In the genomic region with DNA sequence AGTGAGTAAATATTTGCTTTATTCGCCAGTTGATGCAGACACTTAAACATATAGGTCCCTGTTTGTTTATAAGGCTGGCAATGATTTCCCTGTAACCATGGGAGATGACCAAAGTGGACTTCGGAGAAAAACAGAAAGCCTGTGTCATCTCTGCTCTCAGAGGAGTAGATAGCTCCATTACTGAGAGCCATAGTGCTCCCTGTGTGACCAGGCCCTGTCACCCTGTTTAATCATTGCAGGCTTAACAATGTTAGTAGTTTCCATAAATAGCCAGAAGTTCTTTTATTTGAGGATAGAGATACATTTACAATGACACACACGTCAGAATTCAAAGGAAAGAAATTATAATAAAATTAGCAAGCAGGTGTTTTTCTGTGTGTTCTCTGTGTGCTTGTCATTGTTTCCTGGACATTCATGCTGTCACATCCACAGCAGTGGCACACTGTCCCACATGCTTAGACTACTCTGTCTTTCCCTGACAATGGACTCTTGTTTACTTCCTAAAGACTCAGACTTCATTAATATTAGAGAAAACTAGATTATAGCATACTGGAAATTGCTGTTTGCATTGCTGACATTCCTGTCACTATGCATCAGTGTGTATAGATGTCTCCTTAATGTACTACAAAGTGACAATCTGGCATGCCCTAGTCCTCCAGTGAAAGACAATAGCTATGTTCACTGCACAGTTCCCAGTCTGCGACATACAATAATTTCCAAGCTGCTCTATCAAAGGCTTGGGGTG, we compare ENCODE assay signal across 22 mouse cellular contexts.
DNase-seq lines count a peak whose midpoint lies in the region; ATAC-seq and TF ChIP-seq lines count a peak whose summit lies in the region.
"Had no signal": no experiment of that assay in that cellular context is flagged by ENCODE, and none has a peak within 500 bp of the region (broad histone marks: within the 10 kb centered on the region; RNA-seq: fewer than 3 reads in every experiment).

No protein-coding gene starts in this region.

- no peak overlapping the region for H3K27ac ChIP-seq in embryonic facial prominence, embryonic 14.5 days (replicated peaks; ENCODE audit: low read depth, low read length)
- H3K27ac ChIP-seq in embryonic facial prominence, embryonic 10.5 days (replicated peaks), result no peak overlapping the region
- H3K27ac ChIP-seq in heart, postnatal 0 days (ENCODE audit: low read depth), result peak overlapping the region; percentile 31; the same call in 1 of the 2 replicates
- no peak overlapping the region for H3K27ac ChIP-seq in midbrain, embryonic 12.5 days (replicated peaks)
- no peak overlapping the region for H3K27ac ChIP-seq in midbrain, embryonic 16.5 days (ENCODE audit: low read length)
- no peak overlapping the region for H3K27ac ChIP-seq in stomach, postnatal 0 days (replicated peaks)
- H3K27ac ChIP-seq: left cerebral cortex, adult 2 months; limb, embryonic 15.5 days; liver, embryonic 14.5 days had no signal

- no peaks in the 10 kb centered on the region for H3K9me3 ChIP-seq in embryonic facial prominence, embryonic 14.5 days (ENCODE audit: control insufficient read depth, low read length)
- no peaks in the 10 kb centered on the region for H3K9me3 ChIP-seq in embryonic facial prominence, embryonic 10.5 days
- H3K9me3 ChIP-seq in heart, postnatal 0 days (replicated peaks; ENCODE audit: control insufficient read depth, low read length), result no peaks in the 10 kb centered on the region
- no peaks in the 10 kb centered on the region for H3K9me3 ChIP-seq in midbrain, embryonic 12.5 days
- no peaks in the 10 kb centered on the region for H3K9me3 ChIP-seq in midbrain, embryonic 16.5 days (replicated peaks; ENCODE audit: control insufficient read depth, low read length, poor library complexity, severe bottlenecking)
- no peaks in the 10 kb centered on the region for H3K9me3 ChIP-seq in stomach, postnatal 0 days (ENCODE audit: control insufficient read depth, low read length)
- H3K9me3 ChIP-seq: limb, embryonic 15.5 days had no signal

- no peak overlapping the region for H3K9ac ChIP-seq in embryonic facial prominence, embryonic 14.5 days (ENCODE audit: low read depth, low read length)
- no peak overlapping the region for H3K9ac ChIP-seq in heart, postnatal 0 days (replicated peaks; ENCODE audit: low read depth, low read length)
- H3K9ac ChIP-seq in midbrain, embryonic 12.5 days (replicated peaks), result no peak overlapping the region
- H3K9ac ChIP-seq in midbrain, embryonic 16.5 days (ENCODE audit: low read depth, low read length), result no peak overlapping the region
- H3K9ac ChIP-seq in stomach, postnatal 0 days (ENCODE audit: low read length), result no peak overlapping the region
- H3K9ac ChIP-seq: limb, embryonic 15.5 days; liver, embryonic 14.5 days; lung, embryonic 14.5 days had no signal

- no peaks in the 10 kb centered on the region for H3K36me3 ChIP-seq in embryonic facial prominence, embryonic 14.5 days (ENCODE audit: control insufficient read depth, insufficient read depth, low read length)
- H3K36me3 ChIP-seq in embryonic facial prominence, embryonic 10.5 days (replicated peaks), result no peaks in the 10 kb centered on the region
- H3K36me3 ChIP-seq in heart, postnatal 0 days (replicated peaks; ENCODE audit: control insufficient read depth, insufficient read depth, low read length), result no peaks in the 10 kb centered on the region
- H3K36me3 ChIP-seq in midbrain, embryonic 12.5 days, result no peaks in the 10 kb centered on the region
- H3K36me3 ChIP-seq in midbrain, embryonic 16.5 days (ENCODE audit: control insufficient read depth, insufficient read depth, low read length), result no peaks in the 10 kb centered on the region
- no peaks in the 10 kb centered on the region for H3K36me3 ChIP-seq in stomach, postnatal 0 days (ENCODE audit: control insufficient read depth, insufficient read depth, low read length)
- H3K36me3 ChIP-seq: limb, embryonic 15.5 days had no signal

- no peak for TF ChIP-seq EP300 in heart, postnatal 0 days (IDR thresholded peaks at IDR 0.05; ENCODE audit: low read depth)
- no peak for TF ChIP-seq EP300 in stomach, postnatal 0 days (optimal IDR thresholded peaks at IDR 0.05)

- peak; percentile 50; the same call in 1 of the 2 replicates for ATAC-seq in embryonic facial prominence, embryonic 14.5 days (ENCODE audit: low read depth)
- no peak for ATAC-seq in heart, postnatal 0 days (ENCODE audit: insufficient read depth, low read depth)
- peak; percentile 84 for ATAC-seq in midbrain, embryonic 12.5 days (ENCODE audit: low FRiP score, low read depth)
- ATAC-seq in midbrain, embryonic 16.5 days, result no peak
- 0 out of 2 replicates have a peak, but pooled peaks have one; percentile 49 for ATAC-seq in stomach, postnatal 0 days (ENCODE audit: low FRiP score, low TSS enrichment)

- TF ChIP-seq CTCF in heart, postnatal 0 days (IDR thresholded peaks at IDR 0.05; ENCODE audit: low read depth), result no peak
- no peak for TF ChIP-seq CTCF in stomach, postnatal 0 days (IDR thresholded peaks at IDR 0.05; ENCODE audit: low read depth)

- 67% methylated on average over 4 of the region's 4 CpGs for WGBS in embryonic facial prominence, embryonic 14.5 days
- WGBS in embryonic facial prominence, embryonic 10.5 days, result 75% methylated on average over 4 of the region's 4 CpGs
- WGBS in heart, postnatal 0 days, result 51% methylated on average over 4 of the region's 4 CpGs
- 59% methylated on average over 4 of the region's 4 CpGs for WGBS in midbrain, embryonic 12.5 days
- WGBS in midbrain, embryonic 16.5 days, result 47% methylated on average over 4 of the region's 4 CpGs
- 44% methylated on average over 4 of the region's 4 CpGs for WGBS in stomach, postnatal 0 days

- no peak for DNase-seq in embryonic facial prominence, embryonic 14.5 days (ENCODE audit: low spot score)
- no peak for DNase-seq in embryonic facial prominence, embryonic 10.5 days (ENCODE audit: low spot score)
- DNase-seq in heart, postnatal 0 days (ENCODE audit: low spot score), result no peak
- DNase-seq in heart, adult 18-20 months, result no peak
- DNase-seq in stomach, postnatal 0 days (ENCODE audit: low spot score), result no peak
- DNase-seq in layer of hippocampus, adult 8-10 months (ENCODE audit: low spot score in 2 of 2), result no peak
- DNase-seq: adrenal gland, postnatal 25 days; cerebellum, adult 9-10 months; gastrocnemius, postnatal 36 days; kidney, adult 11 months; kidney, postnatal 4 days; layer of hippocampus, adult 9-11 months; left cerebral cortex, postnatal 4 days; lung, embryonic 14.5 days; right cerebral cortex, postnatal 25 days; spleen, adult 18-20 months; thymus, postnatal 14 days had no signal

- no peaks in the 10 kb centered on the region for H3K4me1 ChIP-seq in embryonic facial prominence, embryonic 14.5 days (ENCODE audit: control insufficient read depth, insufficient read depth, low read length)
- H3K4me1 ChIP-seq in embryonic facial prominence, embryonic 10.5 days, result 0 out of 2 replicates have a peak, but pooled peaks cover 4% of the 10 kb centered on the region
- H3K4me1 ChIP-seq in heart, postnatal 0 days (ENCODE audit: control insufficient read depth, insufficient read depth), result peaks cover 8% of the 10 kb centered on the region
- peaks cover 8% of the 10 kb centered on the region; the same call in 1 of the 2 replicates for H3K4me1 ChIP-seq in midbrain, embryonic 12.5 days
- 0 out of 2 replicates have a peak, but pooled peaks cover 2% of the 10 kb centered on the region for H3K4me1 ChIP-seq in midbrain, embryonic 16.5 days (ENCODE audit: control insufficient read depth, insufficient read depth, low read length)
- H3K4me1 ChIP-seq in stomach, postnatal 0 days (replicated peaks; ENCODE audit: control insufficient read depth, insufficient read depth), result no peaks in the 10 kb centered on the region
- H3K4me1 ChIP-seq: limb, embryonic 15.5 days had no signal

- no peak overlapping the region for H3K4me3 ChIP-seq in embryonic facial prominence, embryonic 14.5 days (ENCODE audit: low read depth, low read length)
- H3K4me3 ChIP-seq in embryonic facial prominence, embryonic 10.5 days, result no peak overlapping the region
- no peak overlapping the region for H3K4me3 ChIP-seq in heart, postnatal 0 days (ENCODE audit: low read depth, low read length)
- no peak overlapping the region for H3K4me3 ChIP-seq in midbrain, embryonic 12.5 days
- no peak overlapping the region for H3K4me3 ChIP-seq in midbrain, embryonic 16.5 days (ENCODE audit: low read depth, low read length)
- H3K4me3 ChIP-seq in stomach, postnatal 0 days (ENCODE audit: low read depth, low read length), result no peak overlapping the region
- H3K4me3 ChIP-seq: left cerebral cortex, adult 2 months; limb, embryonic 15.5 days had no signal

- no peaks in the 10 kb centered on the region for H3K27me3 ChIP-seq in embryonic facial prominence, embryonic 14.5 days (replicated peaks; ENCODE audit: control insufficient read depth, insufficient read depth, low read length)
- no peaks in the 10 kb centered on the region for H3K27me3 ChIP-seq in embryonic facial prominence, embryonic 10.5 days (replicated peaks; ENCODE audit: low read depth, poor library complexity, severe bottlenecking)
- no peaks in the 10 kb centered on the region for H3K27me3 ChIP-seq in heart, postnatal 0 days (ENCODE audit: control insufficient read depth, insufficient read depth, low read length)
- H3K27me3 ChIP-seq in midbrain, embryonic 12.5 days, result no peaks in the 10 kb centered on the region
- no peaks in the 10 kb centered on the region for H3K27me3 ChIP-seq in midbrain, embryonic 16.5 days (ENCODE audit: control insufficient read depth, insufficient read depth, low read depth, low read length)
- no peaks in the 10 kb centered on the region for H3K27me3 ChIP-seq in stomach, postnatal 0 days (ENCODE audit: control insufficient read depth, insufficient read depth, low read length)
- H3K27me3 ChIP-seq: limb, embryonic 15.5 days had no signal

- H3K4me2 ChIP-seq in embryonic facial prominence, embryonic 14.5 days (ENCODE audit: low read depth, low read length), result no peak overlapping the region
- no peak overlapping the region for H3K4me2 ChIP-seq in heart, postnatal 0 days (ENCODE audit: low read depth, low read length)
- H3K4me2 ChIP-seq in midbrain, embryonic 12.5 days (replicated peaks), result no peak overlapping the region
- H3K4me2 ChIP-seq in midbrain, embryonic 16.5 days (ENCODE audit: low read length), result no peak overlapping the region
- H3K4me2 ChIP-seq in stomach, postnatal 0 days (replicated peaks; ENCODE audit: low read depth), result no peak overlapping the region
- H3K4me2 ChIP-seq: limb, embryonic 15.5 days; lung, embryonic 14.5 days had no signal

Comparison
In these comparisons a context has a peak if more than half of its experiments do, and no peak if none do; other contexts are left out.
1. ATAC-seq: peak in embryonic facial prominence, embryonic 14.5 days (single experiment), midbrain, embryonic 12.5 days (single experiment) and stomach, postnatal 0 days (single experiment); none in heart, postnatal 0 days (single experiment) and midbrain, embryonic 16.5 days (single experiment).